Mouse (Mus musculus) limb, embryonic 14.5 days (tissue): ENCODE measurements around the gene Rnf39. TPM values are rescaled to one million over a fixed set of nuclear protein-coding genes. Genes with fewer than 3 reads are reported as not detected.

Experiments used
- ATAC-seq: fragments of 200-750 bp; cut with Nextera tagmentation; 2 replicates; pipeline ENCODE4 v1.8.0; 2017; ENCODE audit warnings: low read depth, moderate number of reproducible peaks, moderate TSS enrichment; ENCODE audit not compliant: low FRiP score
- DNase-seq: peaks from one replicate; pipeline ENCODE4 v3.0.0-alpha.2; 2015; ENCODE audit warnings: low spot score
- H3K27ac ChIP-seq: fragments of 300-500 bp; sonication (generic); replicated peaks from 2 replicates; pipeline ENCODE4 v1.5.1; 2014; ENCODE audit warnings: low read depth, mild to moderate bottlenecking, low read length, moderate library complexity, mixed read lengths
- H3K27me3 ChIP-seq: fragments of 300-500 bp; sonication (generic); 2 replicates; pipeline ENCODE4 v1.6.1; 2014; ENCODE audit warnings: low read length, mixed read lengths; ENCODE audit not compliant: control insufficient read depth, insufficient read depth
- H3K36me3 ChIP-seq: fragments of 300-500 bp; sonication (generic); 2 replicates; pipeline ENCODE4 v1.6.1; 2014; ENCODE audit warnings: mild to moderate bottlenecking, low read length, moderate library complexity, mixed read lengths; ENCODE audit not compliant: control insufficient read depth, insufficient read depth
- H3K4me1 ChIP-seq: fragments of 300-500 bp; sonication (generic); 2 replicates; pipeline ENCODE4 v1.6.1; 2014; ENCODE audit warnings: antibody characterized with exemption, low read length, mixed read lengths; ENCODE audit not compliant: control insufficient read depth, insufficient read depth
- H3K4me2 ChIP-seq: fragments of 300-500 bp; sonication (generic); replicated peaks from 2 replicates; pipeline ENCODE4 v1.6.1; 2014; ENCODE audit warnings: low read depth, mild to moderate bottlenecking, low read length, moderate library complexity; ENCODE audit not compliant: severe bottlenecking
- H3K4me3 ChIP-seq: fragments of 300-500 bp; sonication (generic); replicated peaks from 2 replicates; pipeline ENCODE4 v1.5.1; 2014; ENCODE audit warnings: low read length
- H3K9ac ChIP-seq: fragments of 300-500 bp; sonication (generic); 2 replicates; pipeline ENCODE4 v1.6.1; 2014; ENCODE audit warnings: mild to moderate bottlenecking, low read depth, low read length, moderate library complexity; ENCODE audit not compliant: severe bottlenecking
- H3K9me3 ChIP-seq: fragments of 300-500 bp; sonication (generic); 2 replicates; pipeline ENCODE4 v1.6.1; 2016; ENCODE audit warnings: low read length; ENCODE audit not compliant: control insufficient read depth
- POLR2A ChIP-seq: fragments of 200-500 bp; IDR thresholded peaks from 2 replicates; pipeline ENCODE4 v1.8.0; 2012; ENCODE audit warnings: inconsistent platforms, mild to moderate bottlenecking, moderate library complexity, borderline replicate concordance; ENCODE audit not compliant: insufficient read depth, insufficient read length; ENCODE audit errors: extremely low read depth
- WGBS: fragments of 180-500 bp; shearing (Covaris S2); extraction: QIAGEN DNeasy Blood & Tissue Kit; methylation state at CpG from one replicate; pipeline ENCODE4 v1.1.7; 2014; 5-methylcytosine and 5-hydroxymethylcytosine counted together
- polyA plus RNA-seq, 2 experiments: library from polyadenylated mRNA; depleted of rRNA in 1 of 2; stranded (reverse) in 1 of 2; unstranded in 1 of 2; fragments of >200 nt; fragmentation: Nextera tagmentation in 1 of 2; extraction: Ambion mirVana in 1 of 2; gene quantifications; 2 replicates each; pipeline versions ENCODE4 v1.2.1 to v1.2.3; 2012 to 2014

Gene Rnf39
- polyA plus RNA-seq, 2 experiments: 2.8 to 3.2 TPM

- Histone ChIP-seq H3K4me2 (no peak overlapping the region), H3K36me3 (no peaks in the 10 kb centered on the region), H3K27me3 (no peaks in the 10 kb centered on the region), H3K27ac (no peak overlapping the region), H3K9ac (no peak overlapping the region), H3K9me3 (no peaks in the 10 kb centered on the region), H3K4me3 (no peak overlapping the region), H3K4me1 (no peaks in the 10 kb centered on the region)
- no peak for DNase-seq
- WGBS: 65% methylated on average over 2 of the region's 2 CpGs
- no peak for ATAC-seq
- TF ChIP-seq POLR2A: no peak
Measured at GRCm38 (mm10) chr17:36912031-36912430, 30.7 kb upstream of the Rnf39 start.

- Histone ChIP-seq H3K4me1 (no peaks in the 10 kb centered on the region), H3K4me2 (no peak overlapping the region), H3K9me3 (no peaks in the 10 kb centered on the region), H3K36me3 (no peaks in the 10 kb centered on the region), H3K4me3 (no peak overlapping the region), H3K9ac (no peak overlapping the region), H3K27me3 (no peaks in the 10 kb centered on the region), H3K27ac (no peak overlapping the region)
- no peak for TF ChIP-seq POLR2A
- DNase-seq (peak; percentile 83), ATAC-seq (no peak)
- WGBS: 15% methylated on average over 2 of the region's 2 CpGs
Measured at GRCm38 (mm10) chr17:36914108-36914507, 28.6 kb upstream of the Rnf39 start.

GRCm38 (mm10) chr17:36915076-36915475 is 27.6 kb upstream of the Rnf39 start:
- Histone ChIP-seq H3K27ac (no peak overlapping the region), H3K9ac (no peak overlapping the region), H3K36me3 (no peaks in the 10 kb centered on the region), H3K4me2 (no peak overlapping the region), H3K27me3 (no peaks in the 10 kb centered on the region), H3K4me1 (no peaks in the 10 kb centered on the region), H3K9me3 (no peaks in the 10 kb centered on the region), H3K4me3 (no peak overlapping the region)
- 14% methylated on average over 9 of the region's 9 CpGs for WGBS
- no peak for TF ChIP-seq POLR2A
- ATAC-seq (no peak), DNase-seq (peak; percentile 32)

GRCm38 (mm10) chr17:36920239-36920638 is 22.5 kb upstream of the Rnf39 start:
- 49% methylated on average over 13 of the region's 15 CpGs for WGBS
- Histone ChIP-seq H3K4me3 (no peak overlapping the region), H3K27me3 (no peaks in the 10 kb centered on the region), H3K9me3 (no peaks in the 10 kb centered on the region), H3K9ac (no peak overlapping the region), H3K4me2 (no peak overlapping the region), H3K36me3 (no peaks in the 10 kb centered on the region), H3K4me1 (no peaks in the 10 kb centered on the region), H3K27ac (no peak overlapping the region)
- no peak for TF ChIP-seq POLR2A
- ATAC-seq (no peak), DNase-seq (no peak)

GRCm38 (mm10) chr17:36922715-36923114 is 20.0 kb upstream of the Rnf39 start:
- H3K27me3 ChIP-seq: no peaks in the 10 kb centered on the region
- no peak overlapping the region for H3K4me3 ChIP-seq
- DNase-seq (no peak), ATAC-seq (no peak)
- no peak overlapping the region for H3K27ac ChIP-seq
- H3K9me3 ChIP-seq: no peaks in the 10 kb centered on the region
- no peak overlapping the region for H3K9ac ChIP-seq
- no peaks in the 10 kb centered on the region for H3K4me1 ChIP-seq
- 82% methylated on average over 4 of the region's 4 CpGs for WGBS
- TF ChIP-seq POLR2A: no peak
- no peak overlapping the region for H3K4me2 ChIP-seq
- H3K36me3 ChIP-seq: no peaks in the 10 kb centered on the region

GRCm38 (mm10) chr17:36923491-36923890 is 19.2 kb upstream of the Rnf39 start:
- no peaks in the 10 kb centered on the region for H3K36me3 ChIP-seq
- 62% methylated on average over 4 of the region's 4 CpGs for WGBS
- no peak overlapping the region for H3K9ac ChIP-seq
- ATAC-seq: no peak
- no peak overlapping the region for H3K27ac ChIP-seq
- H3K9me3 ChIP-seq: no peaks in the 10 kb centered on the region
- no peak for TF ChIP-seq POLR2A
- H3K4me2 ChIP-seq: no peak overlapping the region
- no peaks in the 10 kb centered on the region for H3K27me3 ChIP-seq
- no peaks in the 10 kb centered on the region for H3K4me1 ChIP-seq
- no peak overlapping the region for H3K4me3 ChIP-seq
- DNase-seq: no peak
